Mouse (Mus musculus) gastrocnemius, postnatal 25 days (tissue): ENCODE measurements at regions not wholly inside any gene's neighbourhood (a gene's known extent, or its start where the extent isn't known, plus 50 kb on each side); places are given as distances from the start of the nearest gene placed in this dataset.
A peak's percentile ranks its signal among the peaks of the same experiment; 100 is the strongest.
"Not testable (repeated sequence)": the region's sequence is repeated elsewhere in the genome, so short reads cannot be mapped to it uniquely, and the experiment has no call there.

ENCODE experiments used
- DNase-seq: peaks from one replicate; pipeline ENCODE4 v3.0.0; 2022

DNA sequence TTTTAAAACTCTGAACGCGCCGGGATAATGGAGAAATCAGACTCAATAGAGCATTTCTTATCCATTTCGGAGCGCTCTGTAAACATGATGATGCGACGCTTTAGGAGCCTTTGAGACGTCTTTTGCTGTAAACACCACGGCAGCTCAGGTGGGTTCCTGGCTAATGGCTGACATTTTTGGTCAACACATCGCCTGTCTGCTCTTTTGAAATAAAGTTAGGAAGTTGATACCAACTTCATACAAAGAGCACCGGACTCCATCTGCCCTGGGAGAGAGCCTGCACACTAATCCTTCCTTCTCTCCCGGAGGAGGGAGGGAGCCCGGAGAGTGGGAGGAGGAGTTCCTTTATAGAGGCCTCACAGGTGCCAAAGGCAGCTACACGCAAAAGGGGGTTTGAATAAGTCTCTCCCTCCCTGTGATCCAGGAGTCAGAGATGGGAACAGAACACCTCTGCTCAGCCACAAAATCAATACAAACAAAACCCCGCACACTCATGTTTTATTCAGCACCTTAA lies 63.8 kb upstream of the Srsf6 start:
- DNase-seq, result no peak

DNA sequence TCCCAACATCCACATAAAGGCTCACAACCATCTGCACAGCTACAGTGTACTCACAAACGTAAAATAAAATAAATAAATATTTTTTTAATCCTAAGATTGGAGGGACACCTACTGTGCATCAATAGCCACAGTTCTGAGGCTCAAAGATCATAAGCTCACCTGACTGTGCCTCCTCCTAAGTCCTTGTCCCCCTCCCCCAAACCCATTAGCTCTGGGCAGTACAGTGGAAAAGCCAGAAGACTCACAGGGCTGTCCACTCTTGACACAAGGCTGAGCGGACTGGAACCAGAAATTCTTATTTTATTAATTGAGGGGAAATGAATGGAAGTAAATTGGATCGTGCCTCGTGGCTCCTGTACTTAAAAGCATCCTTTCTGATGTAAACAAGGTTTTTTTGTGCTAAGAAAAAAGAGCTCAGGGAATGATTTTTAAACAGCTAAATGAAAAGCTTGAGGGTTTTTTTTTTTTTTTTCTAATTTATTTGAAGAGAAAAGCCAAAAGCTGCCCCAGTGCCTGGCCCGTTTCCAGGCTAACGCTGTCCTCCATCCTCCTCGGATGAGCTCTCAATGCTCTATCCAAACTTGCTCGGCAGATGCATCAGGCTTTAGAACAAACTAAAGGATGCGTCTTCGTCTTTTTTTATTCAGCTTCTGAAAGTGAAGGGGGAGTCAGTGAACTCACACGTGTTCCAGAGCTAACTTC lies 64.6 kb upstream of the Srsf6 start:
- DNase-seq, result no peak

DNA sequence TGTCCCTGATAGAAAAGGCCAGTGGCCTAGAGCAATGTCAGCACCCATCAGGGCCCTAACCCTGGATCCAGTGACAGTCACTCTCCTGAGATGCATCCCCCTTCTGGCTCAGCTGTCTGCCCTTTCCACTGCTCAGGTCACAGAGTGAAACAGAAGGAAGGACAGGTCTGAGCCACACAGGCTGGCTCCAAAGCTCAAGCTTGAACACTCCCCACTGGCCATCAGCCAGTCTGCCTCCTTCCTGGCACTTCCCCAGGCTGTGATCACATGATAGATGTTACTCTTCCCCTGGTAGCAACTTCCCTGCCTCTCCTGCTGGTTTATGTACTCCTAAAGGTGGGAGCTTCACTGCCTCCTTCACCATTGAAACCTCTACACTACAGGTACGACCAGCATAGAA lies 66.8 kb upstream of the Srsf6 start:
- DNase-seq, result no peak

DNA sequence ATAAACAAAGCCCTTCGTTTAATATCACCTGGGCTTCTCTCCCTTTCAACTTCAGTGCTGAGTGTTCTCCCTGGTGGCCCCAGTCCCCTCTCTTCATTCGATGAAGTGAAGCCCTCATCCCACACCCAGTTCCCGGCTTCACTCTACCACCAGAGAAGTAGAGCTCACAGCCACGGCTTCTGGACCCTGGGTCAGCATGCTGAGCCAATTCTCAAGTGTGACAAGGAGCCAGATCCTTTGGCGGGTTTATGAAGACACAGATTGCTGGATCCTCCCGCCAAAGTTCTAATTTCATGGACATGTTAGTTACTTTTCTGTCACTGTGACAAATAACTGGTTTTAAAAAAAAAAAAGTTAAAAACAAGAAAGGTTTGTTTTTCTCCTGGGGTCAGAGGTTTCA lies 76.7 kb upstream of the Srsf6 start:
- DNase-seq, result peak; percentile 19

DNA sequence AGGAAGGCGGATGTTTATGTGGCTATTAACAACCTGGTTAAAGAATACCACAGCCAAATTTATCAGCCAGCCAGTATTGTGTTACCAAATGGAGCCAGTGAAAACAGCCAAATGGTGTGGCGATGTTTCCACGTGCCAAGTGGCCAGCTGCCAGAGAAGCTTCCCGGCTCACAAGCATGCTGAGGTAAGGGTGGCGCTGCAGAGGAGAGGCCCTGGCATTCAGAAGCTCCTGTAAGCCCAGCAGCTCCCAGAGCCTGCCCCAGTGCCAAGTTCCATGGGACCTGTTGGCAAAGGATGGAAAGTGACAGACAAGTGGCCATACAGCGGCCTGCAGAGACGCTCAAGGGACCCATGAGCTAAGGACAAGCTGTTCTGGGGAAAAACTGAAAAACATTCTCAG lies 77.8 kb upstream of the Srsf6 start:
- peak; percentile 75 for DNase-seq

DNA sequence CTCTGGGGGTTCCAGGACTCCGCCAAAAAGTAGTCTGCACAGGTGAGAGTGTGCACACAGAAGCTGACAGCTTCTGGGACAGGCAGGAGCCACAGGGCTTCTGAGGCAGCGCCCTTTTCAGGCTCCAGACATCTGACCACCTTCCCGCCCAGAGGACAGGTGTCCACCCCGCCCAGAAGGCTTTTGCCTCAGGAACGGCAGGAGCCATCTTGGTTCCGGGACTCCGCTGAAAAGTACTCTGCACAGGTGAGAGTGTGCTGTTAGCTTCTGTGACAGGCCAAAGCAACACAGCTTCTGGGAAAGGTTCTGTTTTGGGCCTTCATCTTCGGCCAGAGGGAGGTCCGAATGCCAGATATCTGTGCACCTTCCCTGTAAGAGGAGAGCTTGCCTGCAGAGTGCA lies 89.6 kb upstream of the Srsf6 start:
- not testable (repeated sequence) for DNase-seq

DNA sequence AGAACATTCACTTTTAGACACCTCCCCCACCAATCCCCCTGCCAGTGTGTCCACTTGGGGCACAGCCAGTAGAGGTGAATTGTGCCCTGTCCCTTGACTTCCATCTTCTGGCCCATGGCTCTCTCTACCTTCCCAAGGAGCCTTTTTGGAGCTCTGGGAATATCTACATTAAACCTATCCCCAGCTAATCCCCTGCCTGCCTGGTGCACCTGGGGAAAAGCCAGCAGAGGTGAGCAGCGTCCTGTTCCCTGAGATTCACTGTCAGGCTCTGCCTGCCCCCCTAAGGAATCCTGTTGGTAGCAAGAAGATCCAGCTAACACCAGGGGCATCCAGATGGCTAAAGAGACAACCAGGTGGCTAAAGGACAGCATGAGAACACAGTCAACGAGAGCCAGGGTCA lies 93.6 kb upstream of the Srsf6 start:
- no peak for DNase-seq

DNA sequence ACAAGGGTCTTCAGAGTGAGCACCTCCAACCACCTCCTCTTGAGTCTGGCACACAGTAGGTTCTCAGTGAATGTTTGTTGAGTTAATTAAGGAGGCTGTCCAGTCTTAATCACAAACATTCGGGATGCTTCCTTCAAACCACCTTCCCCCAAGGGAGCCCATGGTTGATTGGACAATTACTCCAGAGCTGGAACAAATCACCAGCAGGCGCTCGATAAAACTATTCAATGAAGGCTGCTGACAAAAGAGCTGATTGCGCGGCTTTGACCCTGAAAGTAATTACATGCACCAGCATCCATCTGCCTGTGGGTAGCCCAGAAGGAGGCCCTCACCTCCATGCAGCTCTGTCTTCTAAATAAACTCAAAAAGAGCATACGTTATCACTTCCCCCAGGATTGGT lies 97.6 kb upstream of the Srsf6 start:
- no peak for DNase-seq

DNA sequence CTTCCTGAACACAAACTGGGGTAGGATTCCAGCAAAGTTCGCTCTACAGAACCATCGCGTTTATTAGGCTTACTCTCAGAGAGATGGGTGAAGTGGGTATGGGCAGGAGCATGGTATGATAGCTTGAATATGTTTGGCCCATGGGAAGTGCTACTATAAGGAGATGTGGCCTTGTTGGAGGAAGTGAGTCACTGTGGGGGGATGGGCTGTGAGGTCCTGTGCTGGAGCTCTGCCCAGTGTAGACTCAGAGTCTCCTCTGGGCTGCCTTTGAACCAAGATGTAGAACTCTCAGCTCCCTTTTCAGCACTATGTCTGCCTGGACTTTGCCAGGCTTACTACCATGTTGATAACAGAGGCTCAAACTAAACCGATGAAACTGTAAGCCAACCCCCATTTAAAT lies 112.5 kb upstream of the Srsf6 start:
- DNase-seq, result no peak

DNA sequence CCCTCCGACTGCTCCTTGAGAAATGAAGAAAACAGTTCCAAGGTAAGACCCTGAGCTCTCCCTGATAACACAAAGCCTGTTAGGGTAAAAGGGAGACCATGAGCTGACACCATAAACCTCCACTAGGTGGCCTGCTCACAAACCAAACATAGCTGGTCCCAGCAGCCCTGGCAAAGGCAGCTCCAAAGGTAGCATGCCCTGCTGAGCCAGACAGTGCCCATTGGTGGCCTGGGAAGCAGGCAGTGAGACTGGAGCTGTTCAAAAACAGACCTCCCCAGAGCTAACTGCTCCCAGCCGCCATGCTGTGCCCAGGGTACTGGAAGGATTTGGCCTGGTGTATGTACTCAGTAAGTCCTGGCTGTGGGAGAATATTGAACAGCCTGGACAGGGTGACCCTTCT lies 117.1 kb upstream of the Srsf6 start:
- DNase-seq, result no peak

DNA sequence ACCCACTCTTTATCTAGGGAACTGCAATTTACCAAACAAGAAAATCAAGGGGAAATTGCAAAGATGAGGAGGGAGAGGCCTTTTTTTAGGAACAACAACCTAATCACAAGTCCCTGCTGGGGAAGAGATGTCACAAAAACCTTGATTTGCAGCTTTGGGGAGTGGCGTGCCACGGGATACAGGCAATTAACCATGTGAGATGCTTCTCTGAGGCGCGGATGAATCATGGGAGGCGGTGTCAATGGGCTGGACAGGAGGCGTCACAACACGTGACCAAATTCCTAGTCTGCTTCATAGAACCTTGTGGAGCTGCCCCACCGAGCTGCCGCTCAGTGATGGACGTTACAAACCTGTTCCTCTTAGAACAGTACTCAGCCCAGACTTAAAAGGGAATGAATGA lies 123.6 kb upstream of the Srsf6 start:
- DNase-seq, result no peak

DNA sequence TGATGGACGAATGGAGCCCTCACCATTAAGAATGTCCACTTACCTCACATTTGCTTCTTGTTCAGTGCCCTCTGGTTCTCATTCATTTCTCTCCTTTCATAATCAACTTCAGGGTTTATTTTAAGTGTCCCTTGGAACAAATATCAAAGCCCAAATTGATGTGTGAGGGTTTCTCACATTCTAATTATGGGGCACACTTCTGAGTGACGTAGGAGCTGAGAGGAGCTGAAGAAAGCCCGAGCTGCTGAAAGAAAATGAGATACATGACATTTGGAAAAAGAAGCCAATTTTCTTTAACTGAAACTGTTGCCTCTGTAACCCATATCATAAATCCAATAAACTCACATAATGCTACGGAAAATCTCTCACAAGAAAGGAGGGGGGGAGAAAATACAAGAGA lies 134.8 kb upstream of the Srsf6 start:
- no peak for DNase-seq

DNA sequence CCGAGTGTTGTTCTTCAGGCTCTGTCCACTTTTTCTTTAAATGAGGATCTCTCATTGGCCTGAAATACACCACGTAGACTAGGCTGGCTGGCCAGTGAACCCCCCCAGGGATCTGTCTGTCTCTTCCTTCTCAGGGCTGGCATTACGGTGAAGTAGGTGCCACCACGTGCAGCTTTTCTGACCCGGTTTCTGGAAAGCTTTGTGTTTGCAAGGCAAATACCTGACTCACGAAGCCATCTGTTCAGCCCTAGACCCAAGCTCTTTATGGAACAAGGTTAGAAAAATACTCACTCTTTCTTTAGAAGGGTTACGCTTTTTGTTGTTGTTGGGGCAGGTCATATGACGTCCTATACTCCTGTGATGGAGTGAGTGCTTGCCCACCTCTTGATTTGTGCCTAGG lies 133.3 kb upstream of the Ptprt start:
- DNase-seq, result no peak

DNA sequence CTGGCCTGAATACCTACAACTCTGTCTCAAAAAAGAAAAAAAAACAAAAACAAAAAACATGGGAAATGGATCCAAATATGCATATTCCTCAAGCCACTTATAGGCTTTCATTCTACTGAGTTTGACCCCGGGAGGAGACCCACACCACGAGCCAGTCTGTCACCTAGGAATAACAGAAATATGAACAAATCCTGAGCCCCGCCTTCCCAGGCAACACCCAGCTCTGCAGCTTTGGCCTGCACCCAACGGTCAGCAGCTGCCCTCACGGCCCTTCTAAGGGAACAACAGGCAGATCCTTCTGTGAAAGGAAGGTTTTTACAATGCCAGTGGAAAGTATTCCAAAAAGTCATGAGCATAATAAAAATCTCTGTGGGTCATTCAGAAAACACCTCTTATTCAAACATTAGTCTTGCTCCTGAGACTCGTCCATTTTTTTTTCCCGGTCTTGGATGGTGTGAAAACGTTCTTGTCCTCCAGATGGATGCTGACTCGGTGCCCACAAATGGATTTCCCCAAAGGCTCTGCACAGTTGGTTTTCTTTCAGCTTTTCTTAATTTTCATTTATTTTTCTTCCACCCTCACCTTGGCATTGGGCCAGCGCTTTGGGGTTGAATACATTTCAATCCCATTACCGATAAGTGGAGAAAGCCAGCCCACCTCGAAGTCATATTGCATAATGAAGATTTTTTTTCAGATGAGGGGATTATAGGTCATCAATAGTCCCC lies 130.6 kb upstream of the Ptprt start:
- DNase-seq, result peak; percentile 33

DNA sequence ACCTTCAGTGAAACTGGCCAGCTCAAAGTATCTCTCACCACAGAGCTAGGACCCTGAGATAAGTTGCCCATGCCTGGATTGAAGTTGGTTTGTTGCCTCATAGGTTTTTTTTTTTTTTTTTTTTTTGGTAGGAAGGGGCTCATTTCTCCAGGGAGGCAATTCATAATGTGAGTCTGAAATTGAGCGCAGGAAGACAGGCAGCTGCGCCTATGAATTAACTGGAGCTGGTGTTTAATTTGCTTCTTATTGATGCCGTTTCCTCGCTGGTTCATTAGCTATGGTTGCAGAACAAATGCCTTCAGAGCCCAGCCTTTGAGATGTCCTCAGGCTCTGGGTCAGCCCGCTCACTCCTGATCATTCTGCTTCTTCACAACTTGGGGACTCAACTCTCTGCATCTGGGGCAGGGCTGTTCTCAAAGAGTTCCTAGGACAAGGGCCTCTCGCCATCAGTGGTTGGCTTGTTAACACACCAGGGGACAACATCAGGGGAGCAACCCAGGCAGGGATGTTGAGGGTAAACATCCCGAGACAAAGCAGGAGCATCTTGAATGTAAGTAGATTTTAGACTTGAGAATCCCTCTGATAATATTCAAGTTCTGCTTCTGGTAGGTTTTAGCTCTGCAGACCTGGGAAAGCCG lies 123.3 kb upstream of the Ptprt start:
- DNase-seq, result no peak

DNA sequence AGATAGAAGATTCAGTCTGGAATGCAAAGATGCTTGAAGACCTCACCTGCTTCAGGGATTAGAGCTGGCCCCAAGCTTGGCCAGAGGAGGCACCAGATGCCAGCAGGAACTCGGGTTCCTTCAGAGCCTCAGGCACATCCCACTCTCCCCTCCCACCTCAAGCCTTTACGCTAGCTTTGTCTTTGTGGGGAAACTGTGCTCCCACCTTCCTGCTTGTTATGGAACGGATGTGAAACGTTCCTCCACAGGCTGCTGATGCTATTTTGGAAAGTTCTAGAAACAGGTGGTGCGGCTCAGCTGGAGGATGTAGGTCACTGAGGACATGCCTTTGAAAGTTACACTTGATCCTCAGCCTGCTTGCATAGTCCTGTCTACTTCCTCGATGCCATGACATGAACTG lies 120.7 kb upstream of the Ptprt start:
- DNase-seq, result no peak

DNA sequence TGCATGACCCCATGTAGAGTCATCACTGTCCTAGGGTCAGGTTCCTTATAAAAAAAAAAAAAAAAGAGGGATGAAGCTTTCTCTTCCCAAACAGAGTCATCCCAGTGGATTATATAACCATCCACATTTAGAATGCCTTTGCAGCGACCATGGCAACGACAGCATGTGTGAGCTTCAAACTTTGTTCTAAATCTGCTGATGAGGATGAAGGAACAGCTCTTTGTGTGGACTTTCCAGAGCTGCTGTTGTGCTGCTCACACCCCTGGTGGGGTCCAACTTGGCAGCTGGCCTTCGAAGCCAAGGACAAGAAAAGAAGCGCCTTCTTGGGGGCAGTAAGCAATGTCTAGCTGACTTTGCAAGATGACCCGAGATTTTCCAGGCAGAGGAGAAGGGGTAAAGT lies 115.6 kb upstream of the Ptprt start:
- DNase-seq, result no peak

DNA sequence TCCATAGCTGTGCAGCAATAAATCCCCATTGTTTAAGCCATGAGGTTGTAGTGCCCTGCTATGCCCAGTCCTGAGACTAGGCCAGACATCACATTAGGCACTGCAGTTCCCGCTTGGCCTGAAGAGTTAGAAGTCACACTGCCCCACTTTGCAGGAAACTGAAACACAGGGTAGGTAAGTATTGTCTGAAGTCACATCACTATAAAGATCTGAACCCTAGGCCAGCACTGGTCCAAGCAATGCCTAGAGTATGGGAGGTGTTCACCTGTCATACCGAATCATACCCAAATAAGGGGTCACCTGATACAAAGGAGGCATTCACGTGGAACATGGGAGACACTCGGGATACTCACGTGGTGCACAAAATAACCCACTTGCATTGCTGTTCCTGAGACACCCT lies 111.6 kb upstream of the Ptprt start:
- no peak for DNase-seq

DNA sequence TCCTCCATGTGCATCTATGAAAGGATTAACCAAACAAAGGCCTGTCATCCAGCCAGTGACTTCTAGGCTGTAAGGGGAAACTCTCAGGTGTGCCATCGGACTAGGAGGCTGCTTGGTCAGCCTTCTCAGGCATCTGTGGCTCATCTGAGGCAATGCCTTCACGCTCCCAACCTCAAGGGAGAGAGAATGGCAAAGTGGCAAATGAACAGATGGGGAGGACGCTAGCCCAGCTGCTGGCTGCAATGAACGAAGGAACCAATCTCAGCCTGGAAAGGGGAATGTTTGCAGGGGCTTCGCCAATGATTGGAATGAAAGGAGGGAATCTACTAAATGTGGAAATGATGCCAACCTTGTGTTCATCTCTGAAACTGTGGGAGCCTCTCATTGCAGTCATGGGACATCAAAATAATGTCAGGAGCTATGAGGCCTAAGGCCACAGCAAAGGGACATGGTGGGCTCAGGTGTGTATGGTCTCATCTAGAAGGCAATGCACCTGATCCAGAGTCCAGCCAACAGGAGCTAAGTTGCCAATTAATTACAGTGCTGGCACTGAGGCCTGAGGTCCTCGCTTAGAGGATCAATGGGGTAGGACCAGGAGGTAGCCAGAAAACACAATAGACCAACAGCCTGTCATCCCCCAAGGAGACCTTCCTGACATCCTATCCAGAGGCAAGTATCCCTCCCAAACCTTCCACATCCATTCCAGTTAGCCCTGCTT lies 108.9 kb upstream of the Ptprt start:
- DNase-seq, result no peak

DNA sequence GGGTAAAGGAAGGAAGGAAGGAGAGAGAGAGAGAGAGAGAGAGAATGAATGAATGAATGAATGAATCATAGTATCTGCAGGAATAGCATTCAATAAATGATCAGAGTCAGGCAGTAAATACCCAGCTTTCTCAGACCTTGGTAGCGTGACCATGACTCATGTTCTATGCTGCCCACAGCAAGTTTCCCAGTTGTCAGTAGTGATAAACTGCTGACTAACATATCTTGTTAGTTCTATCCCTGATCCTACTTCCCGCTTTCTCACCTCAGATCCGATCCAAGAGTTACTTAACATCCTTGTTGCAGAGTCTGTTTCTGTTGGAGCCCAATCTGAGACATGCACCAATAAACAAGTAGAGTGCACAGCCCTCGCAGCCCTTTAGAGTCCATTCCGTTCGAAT lies 103.1 kb upstream of the Ptprt start:
- DNase-seq, result no peak

DNA sequence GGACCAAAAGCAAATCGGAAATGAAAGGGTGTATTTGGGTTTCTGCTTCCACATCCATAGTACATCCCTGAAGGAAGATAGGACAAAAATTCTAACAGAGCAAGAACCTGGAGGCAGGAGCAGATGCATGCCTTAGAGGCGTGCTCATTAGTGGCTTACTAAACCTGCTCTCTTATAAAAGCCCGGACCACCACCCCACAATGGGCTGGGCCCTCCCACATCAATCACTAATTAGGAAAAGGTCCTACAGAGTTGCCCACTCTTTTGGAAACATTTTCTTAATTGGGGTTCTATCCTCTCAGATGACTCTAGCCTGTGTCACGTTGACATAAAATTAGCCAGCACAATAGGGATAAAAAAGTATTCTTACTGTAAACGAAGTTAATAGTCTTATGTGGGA lies 79.6 kb upstream of the Ptprt start:
- no peak for DNase-seq

DNA sequence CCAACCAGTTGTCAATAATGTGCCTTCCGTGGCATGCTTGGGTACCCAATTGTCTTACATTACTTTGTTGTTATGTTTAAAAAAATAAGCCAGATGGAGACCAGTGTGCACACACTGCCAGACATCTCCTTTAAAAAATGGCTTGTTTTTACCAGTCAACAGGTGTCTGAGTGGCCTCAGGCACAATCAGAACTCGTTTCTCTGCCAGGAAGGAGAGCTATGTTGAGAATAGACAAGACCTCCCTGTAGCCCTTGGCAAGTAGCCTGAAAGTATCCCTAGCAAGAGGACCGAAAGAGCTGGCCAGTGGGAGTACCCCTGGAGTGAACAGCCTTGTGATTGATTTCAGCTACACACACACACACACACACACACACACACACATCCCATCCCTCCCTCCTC lies 74.8 kb upstream of the Ptprt start:
- DNase-seq, result no peak

DNA sequence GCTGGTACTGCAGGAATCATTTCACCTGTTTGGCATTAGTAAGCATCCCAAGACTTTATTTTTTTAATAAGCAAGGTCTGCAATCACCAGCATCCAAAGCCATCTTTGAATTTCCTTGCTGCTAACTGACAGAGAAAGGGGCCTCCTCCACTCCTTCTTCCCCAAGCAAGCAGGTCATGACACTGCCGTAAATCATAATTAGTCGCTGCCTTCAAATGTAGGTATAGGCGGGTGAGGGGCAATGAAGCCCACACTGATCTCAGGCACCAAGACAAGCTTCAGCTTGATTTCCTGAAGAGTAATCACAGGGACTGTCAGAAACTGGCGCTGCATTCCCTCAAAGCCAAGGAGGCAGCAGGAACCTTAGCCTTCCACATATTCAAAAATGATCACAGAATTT lies 73.3 kb upstream of the Ptprt start:
- DNase-seq, result no peak
